Mouse (Mus musculus): Measurements from ENCODE around the gene Hddc3. TPM values are rescaled to one million over a fixed set of nuclear protein-coding genes. Genes with fewer than 3 reads are reported as not detected.

The Hddc3 gene
- polyA plus RNA-seq, 1 experiment from 2014 or later, result 26.3 TPM

DNA sequence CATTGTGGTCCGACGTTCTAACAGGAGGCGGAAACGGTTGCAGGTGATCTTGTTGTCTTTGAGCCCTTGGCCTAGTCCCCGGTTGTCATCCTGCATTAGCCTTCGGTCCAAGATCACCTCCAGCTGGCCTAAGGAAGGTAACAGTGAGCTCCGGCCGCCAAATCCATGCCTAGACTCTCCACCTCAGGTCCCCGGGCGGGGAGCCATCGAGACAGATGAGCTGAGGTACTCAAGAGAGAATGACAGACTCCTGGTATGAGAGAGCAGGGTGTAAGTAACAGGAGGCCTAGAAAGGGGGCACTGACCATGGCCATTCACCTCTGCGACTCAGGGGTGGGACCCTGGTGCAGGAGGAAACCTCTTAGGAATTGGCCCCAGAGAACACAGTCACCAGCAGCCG lies 13.4 kb downstream of the Hddc3 start:
- no peaks in the 10 kb centered on the region for H3K27me3 ChIP-seq (ENCODE audit: control insufficient read depth, insufficient read depth, low read length)
- H3K4me3 ChIP-seq (ENCODE audit: low read depth, low read length), result no peak overlapping the region
- H3K9me3 ChIP-seq (ENCODE audit: control insufficient read depth, low read length), result no peaks in the 10 kb centered on the region
- H3K4me2 ChIP-seq (ENCODE audit: low read depth), result no peak overlapping the region
- H3K36me3 ChIP-seq (ENCODE audit: control insufficient read depth, insufficient read depth, low read length), result peaks cover 11% of the 10 kb centered on the region
- no peak overlapping the region for H3K27ac ChIP-seq (ENCODE audit: low read depth, low read length)
- H3K9ac ChIP-seq (ENCODE audit: low read length), result no peak overlapping the region
- 0 out of 2 replicates have a peak, but pooled peaks cover 5% of the 10 kb centered on the region for H3K4me1 ChIP-seq (ENCODE audit: control insufficient read depth, insufficient read depth, low read length)
- DNase-seq (ENCODE audit: low spot score) (no peak), ATAC-seq (ENCODE audit: insufficient read depth, low FRiP score, low TSS enrichment) (no peak)
- WGBS, result 90% methylated on average over 13 of the region's 13 CpGs

DNA sequence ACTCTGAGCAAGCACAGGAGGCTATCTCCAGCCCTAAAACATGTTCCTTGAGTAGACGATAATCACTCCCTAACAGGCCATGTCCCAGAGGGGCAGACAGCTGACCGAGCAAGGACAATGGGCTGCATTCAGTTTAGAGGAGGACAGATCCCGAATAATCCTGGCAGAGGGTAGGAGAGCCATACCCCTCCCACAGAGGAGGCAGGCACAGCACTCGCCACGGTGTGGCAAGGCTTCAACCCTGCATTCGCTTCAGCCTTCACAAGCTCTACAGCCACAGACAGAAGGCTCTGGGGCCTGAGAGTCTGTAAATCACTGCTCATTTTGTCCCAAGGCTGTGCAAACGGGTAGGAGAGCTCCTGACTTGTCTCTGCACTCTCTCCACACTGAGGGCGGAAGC lies 14.3 kb downstream of the Hddc3 start:
- Histone ChIP-seq H3K27me3 (ENCODE audit: control insufficient read depth, insufficient read depth, low read length) (no peaks in the 10 kb centered on the region), H3K4me1 (ENCODE audit: control insufficient read depth, insufficient read depth, low read length) (0 out of 2 replicates have a peak, but pooled peaks cover 5% of the 10 kb centered on the region), H3K9ac (ENCODE audit: low read length) (peak overlapping the region; percentile 3; the same call in 1 of the 2 replicates), H3K36me3 (ENCODE audit: control insufficient read depth, insufficient read depth, low read length) (peaks cover 11% of the 10 kb centered on the region), H3K27ac (ENCODE audit: low read depth, low read length) (peak overlapping the region; percentile 24; the same call in 1 of the 2 replicates), H3K9me3 (ENCODE audit: control insufficient read depth, low read length) (no peaks in the 10 kb centered on the region), H3K4me3 (ENCODE audit: low read depth, low read length) (no peak overlapping the region), H3K4me2 (ENCODE audit: low read depth) (no peak overlapping the region)
- DNase-seq (ENCODE audit: low spot score), result peak; percentile 59
- WGBS, result 38% methylated on average over 8 of the region's 8 CpGs
- ATAC-seq (ENCODE audit: insufficient read depth, low FRiP score, low TSS enrichment), result 0 out of 2 replicates have a peak, but pooled peaks have one; percentile 38

DNA sequence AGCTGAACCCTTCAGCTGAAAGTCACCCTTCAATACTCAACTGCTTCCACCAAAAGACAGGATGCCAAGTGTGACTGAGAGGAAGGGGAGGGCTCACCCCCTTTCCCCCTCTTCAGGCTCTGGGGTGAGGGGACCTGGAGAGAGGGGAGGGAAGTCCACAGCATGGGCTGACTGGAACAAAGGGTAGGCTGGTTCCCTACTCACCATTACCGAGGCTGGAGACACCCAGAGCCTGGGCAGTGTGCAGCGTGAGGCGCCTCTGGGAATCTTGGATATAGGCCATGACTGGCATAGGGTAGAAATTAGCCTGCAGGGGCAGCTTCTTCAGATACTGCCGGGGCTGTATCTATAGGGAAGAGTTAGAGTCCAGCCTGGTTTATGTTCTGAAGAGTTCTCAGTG lies 15.1 kb downstream of the Hddc3 start:
- H3K27ac ChIP-seq (ENCODE audit: low read depth, low read length), result no peak overlapping the region
- ATAC-seq (ENCODE audit: insufficient read depth, low FRiP score, low TSS enrichment) (no peak), DNase-seq (ENCODE audit: low spot score) (no peak)
- no peak overlapping the region for H3K4me2 ChIP-seq (ENCODE audit: low read depth)
- H3K4me1 ChIP-seq (ENCODE audit: control insufficient read depth, insufficient read depth, low read length), result 0 out of 2 replicates have a peak, but pooled peaks cover 5% of the 10 kb centered on the region
- 82% methylated on average over 4 of the region's 4 CpGs for WGBS
- no peaks in the 10 kb centered on the region for H3K9me3 ChIP-seq (ENCODE audit: control insufficient read depth, low read length)
- no peaks in the 10 kb centered on the region for H3K27me3 ChIP-seq (ENCODE audit: control insufficient read depth, insufficient read depth, low read length)
- no peak overlapping the region for H3K9ac ChIP-seq (ENCODE audit: low read length)
- peaks cover 12% of the 10 kb centered on the region for H3K36me3 ChIP-seq (ENCODE audit: control insufficient read depth, insufficient read depth, low read length)
- H3K4me3 ChIP-seq (ENCODE audit: low read depth, low read length), result no peak overlapping the region

DNA sequence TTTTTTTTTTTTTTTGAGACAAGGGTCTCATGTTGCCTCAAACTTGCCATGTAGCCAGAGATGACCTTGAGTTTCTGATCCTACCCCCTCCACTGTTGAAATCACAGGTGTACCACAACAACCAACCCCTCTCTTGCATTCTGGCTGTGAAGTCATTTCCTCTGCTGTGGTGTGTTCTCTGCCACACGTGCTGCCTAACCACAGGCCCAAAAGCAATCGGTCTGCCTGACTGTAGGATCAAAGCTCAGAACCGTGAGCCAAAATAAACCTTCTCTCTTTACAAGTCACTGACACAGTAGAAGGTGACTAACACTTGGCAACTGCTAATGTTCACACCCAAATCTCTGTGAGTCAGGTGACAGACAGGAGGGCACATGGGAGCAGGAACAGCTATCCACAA lies 17.5 kb downstream of the Hddc3 start:
- no peak overlapping the region for H3K4me2 ChIP-seq (ENCODE audit: low read depth)
- 73% methylated on average over 3 of the region's 3 CpGs for WGBS
- 0 out of 2 replicates have a peak, but pooled peaks cover 5% of the 10 kb centered on the region for H3K4me1 ChIP-seq (ENCODE audit: control insufficient read depth, insufficient read depth, low read length)
- no peak overlapping the region for H3K27ac ChIP-seq (ENCODE audit: low read depth, low read length)
- no peak overlapping the region for H3K9ac ChIP-seq (ENCODE audit: low read length)
- ATAC-seq (ENCODE audit: insufficient read depth, low FRiP score, low TSS enrichment) (no peak), DNase-seq (ENCODE audit: low spot score) (no peak)
- H3K4me3 ChIP-seq (ENCODE audit: low read depth, low read length), result no peak overlapping the region
- H3K27me3 ChIP-seq (ENCODE audit: control insufficient read depth, insufficient read depth, low read length), result no peaks in the 10 kb centered on the region
- no peaks in the 10 kb centered on the region for H3K9me3 ChIP-seq (ENCODE audit: control insufficient read depth, low read length)
- peaks cover 15% of the 10 kb centered on the region for H3K36me3 ChIP-seq (ENCODE audit: control insufficient read depth, insufficient read depth, low read length)

DNA sequence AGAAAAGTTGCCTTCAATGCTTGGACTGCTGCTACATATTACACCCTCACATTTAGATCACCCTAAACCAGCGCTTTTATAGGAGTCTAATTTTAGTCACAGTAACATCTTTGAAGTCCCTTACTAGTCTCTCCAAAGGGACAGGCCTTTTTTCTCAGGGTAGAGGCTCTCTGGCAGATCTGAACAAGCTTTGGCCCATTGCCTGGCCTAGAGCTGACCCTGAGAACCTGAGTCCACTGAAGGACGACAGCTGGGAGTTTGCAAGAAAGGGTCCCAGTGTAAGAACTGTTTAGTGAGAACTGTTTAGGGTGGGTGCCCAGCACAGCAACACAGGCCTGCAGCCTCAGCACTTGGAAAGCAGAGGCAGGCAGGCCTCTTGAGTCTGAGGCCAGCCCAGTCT lies 22.9 kb downstream of the Hddc3 start:
- Histone ChIP-seq H3K4me1 (ENCODE audit: control insufficient read depth, insufficient read depth, low read length) (peaks cover 11% of the 10 kb centered on the region; the same call in 1 of the 2 replicates), H3K9ac (ENCODE audit: low read length) (no peak overlapping the region), H3K27ac (ENCODE audit: low read depth, low read length) (no peak overlapping the region), H3K27me3 (ENCODE audit: control insufficient read depth, insufficient read depth, low read length) (no peaks in the 10 kb centered on the region), H3K9me3 (ENCODE audit: control insufficient read depth, low read length) (no peaks in the 10 kb centered on the region), H3K4me3 (ENCODE audit: low read depth, low read length) (no peak overlapping the region), H3K36me3 (ENCODE audit: control insufficient read depth, insufficient read depth, low read length) (peaks cover 22% of the 10 kb centered on the region), H3K4me2 (ENCODE audit: low read depth) (no peak overlapping the region)
- DNase-seq (ENCODE audit: low spot score), result no peak
- 88% methylated on average over 2 of the region's 2 CpGs for WGBS
- ATAC-seq (ENCODE audit: insufficient read depth, low FRiP score, low TSS enrichment), result no peak

DNA sequence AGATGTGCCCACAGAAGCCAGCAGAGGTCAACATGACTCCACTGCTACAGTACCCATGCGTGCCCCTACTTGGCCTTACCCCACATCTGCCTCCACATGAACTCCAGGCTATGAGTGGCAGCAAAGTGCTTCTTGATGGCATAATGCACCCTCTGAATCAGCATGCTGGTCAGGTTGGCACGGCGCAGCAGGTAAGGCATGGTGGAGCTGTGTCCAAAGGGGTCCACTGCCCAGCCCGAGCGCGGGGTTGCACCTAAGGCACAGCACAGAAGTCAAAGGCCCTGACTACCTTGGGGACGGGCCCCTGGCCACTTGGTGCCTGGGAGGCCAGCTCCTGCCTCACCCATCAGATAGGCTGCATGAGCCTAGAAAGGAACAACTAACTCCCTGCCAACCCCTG lies 24.3 kb downstream of the Hddc3 start:
- peaks cover 11% of the 10 kb centered on the region; the same call in 1 of the 2 replicates for H3K4me1 ChIP-seq (ENCODE audit: control insufficient read depth, insufficient read depth, low read length)
- no peak overlapping the region for H3K4me3 ChIP-seq (ENCODE audit: low read depth, low read length)
- H3K27me3 ChIP-seq (ENCODE audit: control insufficient read depth, insufficient read depth, low read length), result no peaks in the 10 kb centered on the region
- H3K4me2 ChIP-seq (ENCODE audit: low read depth), result no peak overlapping the region
- 97% methylated on average over 7 of the region's 7 CpGs for WGBS
- H3K36me3 ChIP-seq (ENCODE audit: control insufficient read depth, insufficient read depth, low read length), result peaks cover 20% of the 10 kb centered on the region
- H3K9me3 ChIP-seq (ENCODE audit: control insufficient read depth, low read length), result no peaks in the 10 kb centered on the region
- no peak for DNase-seq (ENCODE audit: low spot score)
- H3K27ac ChIP-seq (ENCODE audit: low read depth, low read length), result no peak overlapping the region
- no peak overlapping the region for H3K9ac ChIP-seq (ENCODE audit: low read length)
- ATAC-seq (ENCODE audit: insufficient read depth, low FRiP score, low TSS enrichment), result no peak

DNA sequence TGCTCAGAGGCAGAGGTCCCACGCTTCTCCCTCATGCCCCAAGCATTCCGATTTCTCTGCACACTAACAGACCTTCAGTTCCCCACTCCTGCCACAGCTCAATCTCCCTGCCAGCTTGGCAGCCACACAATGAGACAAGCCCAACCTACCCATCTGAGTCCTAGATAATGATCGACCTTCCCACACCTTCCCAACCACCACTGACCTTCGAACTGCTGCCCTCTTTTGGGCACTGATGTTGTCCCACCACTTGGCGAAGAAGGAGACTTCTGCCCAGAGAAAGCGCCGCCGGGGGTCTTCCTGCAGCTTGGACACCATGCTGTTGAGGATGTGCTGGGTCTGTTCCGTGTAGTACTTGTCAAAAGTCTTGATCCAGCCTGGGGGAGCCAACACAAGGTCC lies 25.1 kb downstream of the Hddc3 start:
- H3K36me3 ChIP-seq (ENCODE audit: control insufficient read depth, insufficient read depth, low read length), result peaks cover 15% of the 10 kb centered on the region; the same call in 1 of the 2 replicates
- no peaks in the 10 kb centered on the region for H3K9me3 ChIP-seq (ENCODE audit: control insufficient read depth, low read length)
- no peak overlapping the region for H3K9ac ChIP-seq (ENCODE audit: low read length)
- no peaks in the 10 kb centered on the region for H3K27me3 ChIP-seq (ENCODE audit: control insufficient read depth, insufficient read depth, low read length)
- WGBS, result 89% methylated on average over 9 of the region's 9 CpGs
- no peak overlapping the region for H3K4me3 ChIP-seq (ENCODE audit: low read depth, low read length)
- ATAC-seq (ENCODE audit: insufficient read depth, low FRiP score, low TSS enrichment), result no peak
- H3K4me2 ChIP-seq (ENCODE audit: low read depth), result no peak overlapping the region
- peaks cover 11% of the 10 kb centered on the region; the same call in 1 of the 2 replicates for H3K4me1 ChIP-seq (ENCODE audit: control insufficient read depth, insufficient read depth, low read length)
- H3K27ac ChIP-seq (ENCODE audit: low read depth, low read length), result no peak overlapping the region
- no peak for DNase-seq (ENCODE audit: low spot score)

DNA sequence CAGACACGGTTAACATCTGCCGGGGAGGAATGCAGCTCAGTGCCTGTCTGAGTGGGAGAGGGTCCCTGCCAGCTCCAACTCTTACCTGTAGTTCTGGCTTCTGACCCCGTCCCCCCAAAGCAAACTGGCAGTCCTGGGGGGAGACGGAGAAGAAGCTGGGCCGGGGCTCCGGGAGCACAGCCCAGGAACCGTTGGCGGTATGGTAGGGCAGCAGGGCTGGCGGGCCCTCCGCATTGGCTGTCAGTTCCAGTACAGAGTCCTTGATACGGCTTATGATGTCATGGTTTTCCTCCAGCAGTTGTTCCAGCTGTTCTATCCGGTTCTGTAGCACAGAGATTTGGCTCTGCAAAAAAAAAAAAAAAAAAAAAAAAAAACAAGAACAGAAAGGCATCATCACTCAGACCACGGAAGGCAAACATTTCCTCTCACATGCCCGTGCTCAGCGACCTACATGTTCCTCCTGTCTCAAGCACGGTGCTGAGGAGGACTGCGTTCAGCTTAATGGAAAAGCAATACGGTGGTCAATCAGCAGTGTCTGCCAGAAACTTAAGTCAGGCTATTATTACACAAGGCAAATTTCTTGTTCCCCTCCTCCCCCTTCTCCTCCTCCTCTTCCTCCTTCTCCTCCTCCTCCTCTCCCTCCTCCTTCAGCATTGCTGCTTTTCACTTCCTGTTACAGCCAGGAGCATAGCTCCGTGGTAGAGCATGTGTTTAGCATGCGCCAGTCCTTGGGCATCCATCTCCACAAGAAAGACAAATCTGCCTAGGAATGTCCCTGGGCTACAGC lies 25.9 kb downstream of the Hddc3 start:
- no peaks in the 10 kb centered on the region for H3K9me3 ChIP-seq (ENCODE audit: control insufficient read depth, low read length)
- no peak overlapping the region for H3K9ac ChIP-seq (ENCODE audit: low read length)
- WGBS, result 87% methylated on average over 20 of the region's 20 CpGs
- peaks cover 11% of the 10 kb centered on the region; the same call in 1 of the 2 replicates for H3K36me3 ChIP-seq (ENCODE audit: control insufficient read depth, insufficient read depth, low read length)
- no peak overlapping the region for H3K27ac ChIP-seq (ENCODE audit: low read depth, low read length)
- no peak overlapping the region for H3K4me3 ChIP-seq (ENCODE audit: low read depth, low read length)
- H3K4me2 ChIP-seq (ENCODE audit: low read depth), result no peak overlapping the region
- no peak for DNase-seq (ENCODE audit: low spot score)
- ATAC-seq (ENCODE audit: insufficient read depth, low FRiP score, low TSS enrichment), result no peak
- H3K4me1 ChIP-seq (ENCODE audit: control insufficient read depth, insufficient read depth, low read length), result peaks cover 11% of the 10 kb centered on the region; the same call in 1 of the 2 replicates
- H3K27me3 ChIP-seq (ENCODE audit: control insufficient read depth, insufficient read depth, low read length), result no peaks in the 10 kb centered on the region

DNA sequence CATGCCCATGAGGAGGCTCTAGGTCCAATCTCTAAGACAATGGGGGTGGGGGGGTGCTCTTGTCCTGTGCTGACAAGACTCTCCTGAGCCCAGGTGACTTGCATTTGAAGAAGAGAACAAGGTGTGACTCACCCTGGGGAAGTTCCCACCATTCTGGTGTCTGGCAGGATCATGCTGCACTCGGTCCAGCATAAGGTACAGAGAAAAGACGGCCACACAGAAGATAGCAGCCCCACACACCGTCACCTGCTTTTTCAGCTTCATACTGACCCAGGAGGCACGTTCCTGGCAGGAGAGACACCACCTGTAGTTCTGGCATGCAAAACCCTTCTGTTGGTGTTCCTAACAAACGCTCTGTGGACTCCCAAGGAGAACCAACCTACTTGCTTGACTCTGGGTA lies 26.6 kb downstream of the Hddc3 start:
- no peak overlapping the region for H3K4me3 ChIP-seq (ENCODE audit: low read depth, low read length)

More for the DNA sequence above, 26.6 kb downstream of the Hddc3 start:
- 82% methylated on average over 5 of the region's 5 CpGs for WGBS
- Histone ChIP-seq H3K9me3 (ENCODE audit: control insufficient read depth, low read length) (no peaks in the 10 kb centered on the region), H3K27ac (ENCODE audit: low read depth, low read length) (no peak overlapping the region), H3K9ac (ENCODE audit: low read length) (no peak overlapping the region), H3K4me2 (ENCODE audit: low read depth) (no peak overlapping the region; the same call in 1 of the 2 replicates), H3K27me3 (ENCODE audit: control insufficient read depth, insufficient read depth, low read length) (no peaks in the 10 kb centered on the region), H3K36me3 (ENCODE audit: control insufficient read depth, insufficient read depth, low read length) (peaks cover 11% of the 10 kb centered on the region; the same call in 1 of the 2 replicates), H3K4me1 (ENCODE audit: control insufficient read depth, insufficient read depth, low read length) (peaks cover 11% of the 10 kb centered on the region; the same call in 1 of the 2 replicates)
- no peak for DNase-seq (ENCODE audit: low spot score)
- no peak for ATAC-seq (ENCODE audit: insufficient read depth, low FRiP score, low TSS enrichment)

All from neural tube, embryonic 11.5 days (tissue).